Mouse (Mus musculus) forebrain, embryonic 10.5 days (tissue): ENCODE data around the gene Ankrd33b. TPM values are rescaled to one million over a fixed set of nuclear protein-coding genes. Genes with fewer than 3 reads are reported as not detected.

Experiments used
- DNase-seq: peaks from one replicate; pipeline ENCODE4 v3.0.0-alpha.2; 2017; ENCODE audit warnings: low spot score; ENCODE audit errors: extremely low spot score
- H3K27ac ChIP-seq: fragments of 300-500 bp; sonication (generic); 2 replicates; pipeline ENCODE4 v1.5.1; 2016; ENCODE audit warnings: mild to moderate bottlenecking
- H3K27me3 ChIP-seq: fragments of 300-500 bp; sonication (generic); 2 replicates; pipeline ENCODE4 v1.6.1; 2016; ENCODE audit warnings: mild to moderate bottlenecking; ENCODE audit not compliant: poor library complexity, severe bottlenecking
- H3K36me3 ChIP-seq: fragments of 300-500 bp; sonication (generic); replicated peaks from 2 replicates; pipeline ENCODE4 v1.6.1; 2016; ENCODE audit warnings: mild to moderate bottlenecking, moderate library complexity
- H3K4me1 ChIP-seq: fragments of 300-500 bp; sonication (generic); 2 replicates; pipeline ENCODE4 v1.6.1; 2016
- H3K4me3 ChIP-seq: fragments of 300-500 bp; sonication (generic); 2 replicates; pipeline ENCODE4 v1.5.1; 2016; ENCODE audit warnings: mild to moderate bottlenecking, moderate library complexity
- H3K9me3 ChIP-seq: fragments of 300-500 bp; sonication (generic); 2 replicates; pipeline ENCODE4 v1.6.1; 2016; ENCODE audit warnings: mild to moderate bottlenecking, moderate library complexity
- WGBS: fragments of 180-500 bp; shearing (Covaris S2); methylation state at CpG from one replicate; pipeline ENCODE4 v1.1.7; 2016; 5-methylcytosine and 5-hydroxymethylcytosine counted together
- polyA plus RNA-seq: library from polyadenylated mRNA; unstranded; fragments of >200 nt; fragmentation: Nextera tagmentation; extraction: Ambion mirVana; gene quantifications from 2 replicates; pipeline ENCODE4 v1.2.1, GENCODE M21; 2016

The Ankrd33b gene
- polyA plus RNA-seq, 1 experiment from 2014 or later: 0.50 TPM

DNA sequence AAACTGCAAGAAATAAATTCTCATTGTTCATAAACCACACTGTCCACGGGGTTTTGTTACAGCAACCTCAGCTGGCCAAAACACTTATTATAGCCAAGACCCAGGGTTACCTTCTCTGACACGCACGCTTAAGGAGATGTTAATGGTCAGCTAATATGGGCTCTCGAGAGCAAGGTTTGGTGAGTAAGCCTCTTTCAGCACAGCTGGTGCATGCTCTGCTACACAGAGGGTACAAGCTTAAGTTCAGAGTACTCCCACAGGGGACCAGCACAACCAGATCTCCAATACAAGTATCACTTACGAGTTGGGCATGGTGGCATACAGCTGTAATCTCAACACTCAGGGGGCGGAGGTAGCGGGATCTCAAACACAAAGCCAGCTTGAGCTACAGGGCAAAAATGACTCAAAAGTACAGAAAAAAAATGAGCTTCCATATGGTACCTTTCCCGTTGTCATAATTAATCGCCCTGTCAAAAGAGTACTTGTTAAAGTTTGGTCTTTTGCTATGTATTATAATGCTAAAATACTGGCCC, 39.4 kb downstream of the Ankrd33b start:
- H3K36me3 ChIP-seq: no peaks in the 10 kb centered on the region
- H3K4me1 ChIP-seq: peaks cover 21% of the 10 kb centered on the region
- whole genome bisulfite sequencing: 87% methylated on average over 9 of the region's 9 CpGs
- no peaks in the 10 kb centered on the region for H3K27me3 ChIP-seq
- no peak for DNase-seq
- no peak overlapping the region for H3K4me3 ChIP-seq
- no peak overlapping the region for H3K27ac ChIP-seq
- H3K9me3 ChIP-seq: no peaks in the 10 kb centered on the region

DNA sequence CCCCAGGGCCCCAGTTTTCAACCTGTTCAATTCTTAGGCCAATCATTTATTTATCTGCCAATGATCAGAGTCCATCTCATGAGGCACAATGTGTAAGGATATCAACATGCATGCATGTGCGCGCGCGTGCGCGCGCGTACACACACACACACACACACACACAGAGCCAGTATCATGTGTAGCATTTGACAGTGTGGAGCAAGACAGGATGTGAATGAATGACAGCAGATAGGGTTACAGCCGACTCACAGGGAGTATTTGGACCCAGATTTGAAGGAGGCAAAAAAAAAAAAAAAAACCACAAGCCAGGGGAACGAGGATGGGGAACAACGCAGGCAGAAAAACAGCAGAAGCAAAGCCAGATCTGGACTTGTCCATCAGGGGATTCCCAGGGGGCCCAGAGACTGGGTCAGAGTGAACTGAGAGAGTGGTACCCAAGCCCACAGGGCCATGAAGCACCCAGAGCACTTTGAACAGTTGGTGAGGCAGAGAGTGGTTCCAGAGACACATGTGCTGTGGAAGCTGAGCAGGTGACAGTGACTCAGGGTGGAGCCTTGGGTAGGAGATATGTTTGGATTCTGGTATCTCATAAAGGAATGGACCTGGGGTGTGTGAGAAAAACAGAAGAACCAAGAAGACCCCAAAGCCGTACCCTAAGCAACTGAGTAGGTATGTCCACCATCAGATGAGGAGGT, 41.7 kb downstream of the Ankrd33b start:
- Histone ChIP-seq H3K9me3 (no peaks in the 10 kb centered on the region), H3K4me3 (no peak overlapping the region), H3K4me1 (peaks cover 16% of the 10 kb centered on the region), H3K27ac (no peak overlapping the region), H3K27me3 (no peaks in the 10 kb centered on the region), H3K36me3 (no peaks in the 10 kb centered on the region)
- DNase-seq: no peak
- WGBS: 93% methylated on average over 12 of the region's 12 CpGs

DNA sequence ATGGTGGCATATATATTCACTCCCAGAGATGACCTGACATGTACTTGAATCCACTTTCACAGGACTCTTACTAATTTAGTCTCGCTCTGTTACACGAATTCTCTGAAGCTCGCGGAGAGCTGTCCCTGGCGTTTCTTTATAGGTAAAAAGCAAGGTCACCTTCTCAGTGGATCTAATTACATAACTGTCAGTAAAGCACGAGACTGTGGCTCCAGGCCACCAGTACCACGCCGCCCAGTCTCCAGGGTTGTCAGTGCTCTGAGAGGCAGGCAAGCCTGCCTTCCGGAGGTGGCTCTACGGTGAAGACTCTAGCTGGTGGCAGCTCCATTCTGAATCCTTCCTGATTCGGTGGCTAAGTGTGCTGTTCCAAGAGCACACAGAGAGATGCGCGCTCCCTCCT, 43.0 kb downstream of the Ankrd33b start:
- Histone ChIP-seq H3K27me3 (no peaks in the 10 kb centered on the region), H3K36me3 (no peaks in the 10 kb centered on the region), H3K4me3 (no peak overlapping the region), H3K4me1 (peaks cover 17% of the 10 kb centered on the region), H3K9me3 (no peaks in the 10 kb centered on the region), H3K27ac (no peak overlapping the region)
- WGBS: 89% methylated on average over 13 of the region's 13 CpGs
- DNase-seq: no peak

DNA sequence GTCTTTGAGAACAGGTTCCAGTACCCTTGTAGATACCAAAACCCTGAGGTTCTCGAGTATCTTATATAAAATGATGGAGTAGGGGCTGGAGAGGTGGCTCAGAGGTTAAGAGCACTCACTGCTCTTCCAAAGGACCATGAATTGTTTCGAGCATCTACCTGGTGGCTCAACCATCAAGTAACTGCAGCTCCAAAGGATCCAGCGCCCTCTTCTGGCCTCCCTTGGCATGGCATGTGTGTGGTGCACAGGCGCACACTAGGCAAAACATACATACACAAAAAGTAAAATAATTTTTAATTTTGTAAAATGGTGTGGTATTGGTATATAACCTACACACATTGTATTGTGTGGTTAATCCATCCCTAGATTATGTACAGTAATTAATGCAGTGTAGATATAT, 43.8 kb downstream of the Ankrd33b start:
- no peaks in the 10 kb centered on the region for H3K36me3 ChIP-seq
- no peak for DNase-seq
- H3K9me3 ChIP-seq: no peaks in the 10 kb centered on the region
- H3K4me1 ChIP-seq: peaks cover 18% of the 10 kb centered on the region
- no peaks in the 10 kb centered on the region for H3K27me3 ChIP-seq
- H3K27ac ChIP-seq: no peak overlapping the region
- no peak overlapping the region for H3K4me3 ChIP-seq
- WGBS: 71% methylated on average over 4 of the region's 4 CpGs

DNA sequence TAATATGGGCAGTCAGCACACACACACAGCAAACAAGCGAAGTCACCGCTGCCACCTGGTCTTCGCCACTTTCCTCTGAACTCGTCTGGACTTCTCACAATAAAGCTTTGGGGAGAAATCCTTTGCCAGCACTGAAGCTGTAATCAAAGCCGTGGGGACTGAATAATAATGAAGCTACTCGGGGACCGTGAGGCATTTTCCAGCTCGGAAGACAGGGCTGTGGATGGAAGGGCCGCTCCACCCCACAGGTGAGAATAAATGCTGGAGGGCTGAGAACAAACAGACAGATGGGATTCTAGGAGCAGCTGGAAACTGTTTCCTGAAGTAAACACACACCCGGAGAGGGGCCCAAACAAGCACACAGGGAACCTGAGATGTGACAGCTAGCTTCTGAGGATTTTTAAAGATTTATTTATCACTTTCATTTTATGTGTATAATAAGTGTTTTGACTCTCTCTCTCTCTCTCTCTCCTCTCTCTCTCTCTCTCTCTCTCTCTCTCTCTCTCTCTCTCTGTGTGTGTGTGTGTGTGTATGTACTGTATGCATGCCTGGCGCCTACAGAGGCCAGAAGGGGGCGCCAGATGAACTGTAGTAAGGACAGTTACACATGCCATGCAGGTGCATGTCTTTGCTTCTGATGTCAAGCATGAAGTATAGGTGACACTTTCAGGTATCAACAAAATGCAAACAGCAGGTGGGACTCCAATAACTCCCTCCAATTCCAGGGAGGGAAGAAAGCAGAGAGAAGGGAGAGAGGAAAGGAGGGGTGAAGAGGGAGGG, 46.7 kb downstream of the Ankrd33b start:
- peaks cover 27% of the 10 kb centered on the region for H3K4me1 ChIP-seq
- H3K4me3 ChIP-seq: no peak overlapping the region
- no peaks in the 10 kb centered on the region for H3K36me3 ChIP-seq
- 77% methylated on average over 12 of the region's 12 CpGs for WGBS
- H3K27ac ChIP-seq: no peak overlapping the region
- no peaks in the 10 kb centered on the region for H3K27me3 ChIP-seq
- no peak for DNase-seq
- H3K9me3 ChIP-seq: no peaks in the 10 kb centered on the region

DNA sequence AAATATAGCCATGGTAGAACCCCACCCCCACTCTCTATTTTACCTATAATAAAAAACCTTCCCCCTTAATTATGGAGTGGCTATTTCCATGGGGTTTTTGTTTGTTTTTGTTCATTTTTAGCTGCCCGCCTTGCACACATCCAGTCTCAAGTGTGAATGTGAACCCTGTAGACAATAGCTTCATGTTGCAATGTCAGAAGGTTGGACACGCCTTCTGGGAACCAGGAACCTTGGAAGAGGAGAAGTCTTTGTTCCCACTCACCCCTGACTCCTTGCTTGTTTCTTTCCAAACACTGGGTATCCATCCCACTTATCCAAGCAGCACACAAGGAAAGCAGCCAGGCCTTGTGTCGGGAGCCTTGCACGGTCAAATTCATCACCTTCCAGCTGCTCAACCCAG, 48.5 kb downstream of the Ankrd33b start:
- H3K4me1 ChIP-seq: peaks cover 27% of the 10 kb centered on the region
- no peak for DNase-seq

DNA sequence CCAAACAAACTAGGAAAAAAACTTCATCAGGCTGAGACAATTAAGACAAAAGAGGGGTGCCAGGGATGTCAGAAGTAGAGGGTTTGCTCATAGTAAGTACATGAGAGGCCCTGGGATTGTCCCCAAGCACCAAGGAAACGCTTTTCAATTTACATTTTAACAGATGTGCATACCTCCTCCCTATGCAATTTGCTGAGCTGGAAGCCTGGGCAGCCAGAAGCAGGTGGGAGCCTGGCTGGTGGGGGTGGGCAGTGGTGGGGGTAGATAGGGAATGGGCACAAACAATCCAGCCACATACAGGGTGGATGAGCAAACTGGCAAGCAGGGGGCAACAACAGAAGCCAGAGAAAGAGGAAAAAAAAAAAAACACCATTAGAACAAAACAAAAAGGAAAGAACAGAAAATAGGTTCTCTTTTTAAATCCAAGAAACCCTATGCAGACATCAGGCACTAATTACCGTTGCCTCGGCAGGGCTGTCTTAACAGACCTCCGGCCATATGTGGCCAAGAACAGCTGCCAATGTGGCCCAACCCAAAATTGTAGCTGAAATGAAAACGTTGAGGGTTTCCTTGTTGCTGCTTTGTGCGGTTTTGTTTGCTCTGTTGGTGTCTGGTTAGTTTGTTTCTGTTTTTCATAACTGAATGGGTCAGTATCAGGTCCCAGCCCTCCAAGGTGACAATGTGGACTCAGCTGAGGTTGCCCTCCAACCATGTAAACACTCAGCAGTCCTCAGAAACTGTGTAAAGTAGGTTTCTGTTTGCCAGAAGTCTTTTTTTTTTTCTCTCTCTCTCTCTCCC, 49.2 kb downstream of the Ankrd33b start:
- Histone ChIP-seq H3K4me1 (peaks cover 27% of the 10 kb centered on the region), H3K36me3 (no peaks in the 10 kb centered on the region), H3K4me3 (no peak overlapping the region), H3K27ac (peak overlapping the region; percentile 76), H3K9me3 (no peaks in the 10 kb centered on the region), H3K27me3 (no peaks in the 10 kb centered on the region)
- 52% methylated on average over 6 of the region's 6 CpGs for WGBS
- DNase-seq: no peak

More for the DNA sequence above, 48.5 kb downstream of the Ankrd33b start:
- Histone ChIP-seq H3K27ac (peak overlapping the region; percentile 76), H3K4me3 (no peak overlapping the region), H3K36me3 (no peaks in the 10 kb centered on the region), H3K9me3 (no peaks in the 10 kb centered on the region), H3K27me3 (no peaks in the 10 kb centered on the region)
- WGBS: 66% methylated on average over 4 of the region's 4 CpGs

DNA sequence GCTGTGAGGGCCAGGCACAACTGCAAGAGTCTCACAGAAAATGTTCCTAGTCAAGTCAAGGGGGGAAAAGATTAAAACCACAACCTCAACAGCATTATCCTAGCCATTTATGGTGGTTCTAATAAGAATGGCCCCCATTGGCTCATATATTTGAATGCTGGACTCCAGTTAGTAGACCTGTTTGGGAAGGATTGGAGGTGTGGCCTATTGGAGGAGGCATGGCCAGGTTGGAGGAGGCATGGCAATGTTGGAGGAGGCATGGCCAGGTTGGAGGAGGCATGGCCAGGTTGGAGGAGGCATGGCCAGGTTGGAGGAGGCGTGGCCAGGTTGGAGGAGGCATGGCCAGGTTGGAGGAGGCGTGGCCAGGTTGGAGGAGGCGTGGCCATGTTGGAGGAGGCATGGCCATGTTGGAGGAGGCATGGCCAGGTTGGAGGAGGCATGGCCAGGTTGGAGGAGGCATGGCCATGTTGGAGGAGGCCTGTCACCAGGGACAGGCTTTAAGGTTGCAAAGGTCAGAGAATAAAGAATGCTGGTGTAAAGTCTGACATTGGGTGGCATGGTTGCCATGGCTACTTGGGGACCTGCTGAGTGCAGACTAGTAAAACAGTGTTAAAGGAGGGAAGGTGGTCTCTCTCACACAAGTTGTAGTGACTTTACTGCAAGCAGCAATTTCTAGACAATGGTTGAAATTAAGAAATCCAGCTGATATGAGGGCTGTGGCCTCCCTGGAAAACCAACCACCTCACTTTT, 50.3 kb downstream of the Ankrd33b start:
- H3K4me1 ChIP-seq: peaks cover 27% of the 10 kb centered on the region
- no peaks in the 10 kb centered on the region; the same call in 1 of the 2 replicates for H3K9me3 ChIP-seq
- no peaks in the 10 kb centered on the region for H3K27me3 ChIP-seq
- DNase-seq: no peak
- no peaks in the 10 kb centered on the region for H3K36me3 ChIP-seq
- no peak overlapping the region for H3K4me3 ChIP-seq
- 93% methylated on average over 3 of the region's 3 CpGs for WGBS
- peak overlapping the region; percentile 58; the same call in 1 of the 2 replicates for H3K27ac ChIP-seq

DNA sequence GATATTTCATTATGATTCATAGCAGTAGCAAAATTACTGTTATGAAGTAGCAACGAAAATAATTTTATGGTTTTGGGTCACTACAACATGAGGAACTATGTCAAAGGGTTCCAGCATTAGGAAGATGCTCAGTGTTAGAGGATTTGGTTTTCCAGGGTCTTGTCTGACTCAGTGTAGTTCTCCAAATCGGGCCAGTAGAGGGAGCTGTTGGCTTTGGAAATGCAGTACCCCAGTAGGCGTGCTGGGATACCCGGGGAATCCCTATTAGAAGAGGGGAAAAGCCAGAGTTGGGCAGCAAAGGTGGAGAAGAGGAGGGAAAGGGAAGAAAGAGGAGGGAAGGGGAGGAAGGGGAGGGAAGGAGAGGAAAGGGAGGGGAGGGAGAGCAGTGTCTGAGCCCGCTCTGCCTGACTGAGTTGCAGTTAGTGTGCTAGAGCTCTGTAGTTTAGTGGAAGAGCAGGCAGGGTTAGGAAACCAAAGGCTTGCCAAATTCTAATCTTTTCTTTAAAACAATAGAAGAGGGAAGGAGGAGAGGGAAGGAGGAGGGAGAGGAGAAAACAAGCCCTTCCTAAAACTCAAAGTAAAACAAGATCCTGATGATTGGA, 51.8 kb downstream of the Ankrd33b start:
- H3K4me3 ChIP-seq: no peak overlapping the region
- no peaks in the 10 kb centered on the region; the same call in 1 of the 2 replicates for H3K9me3 ChIP-seq
- H3K4me1 ChIP-seq: peaks cover 27% of the 10 kb centered on the region
- no peak overlapping the region for H3K27ac ChIP-seq
- H3K27me3 ChIP-seq: no peaks in the 10 kb centered on the region
- no peaks in the 10 kb centered on the region for H3K36me3 ChIP-seq
- WGBS: 6% methylated on average over 5 of the region's 5 CpGs
- peak; percentile 84 for DNase-seq

DNA sequence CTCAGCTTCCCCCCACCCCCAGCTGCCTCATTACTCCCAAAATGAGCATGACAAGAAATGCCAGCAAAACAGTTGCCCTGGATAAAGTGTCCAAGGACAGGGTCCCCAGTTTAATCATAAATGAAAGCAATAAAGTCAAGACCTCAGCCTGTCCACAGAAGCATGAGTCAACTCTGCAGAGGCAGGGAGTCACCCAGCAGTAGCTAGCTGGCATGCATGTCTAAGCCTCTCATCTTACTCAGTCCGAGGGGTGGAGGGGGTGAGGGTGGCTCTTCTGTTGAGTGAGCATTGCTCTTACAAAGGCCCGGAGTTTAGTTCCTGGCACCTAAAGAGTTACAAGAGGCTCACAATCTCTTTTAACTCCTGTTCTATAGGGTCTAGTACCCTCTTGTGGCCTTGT, 55.5 kb downstream of the Ankrd33b start:
- H3K9me3 ChIP-seq: no peaks in the 10 kb centered on the region; the same call in 1 of the 2 replicates
- H3K36me3 ChIP-seq: no peaks in the 10 kb centered on the region
- H3K4me1 ChIP-seq: no peaks in the 10 kb centered on the region
- H3K4me3 ChIP-seq: no peak overlapping the region
- H3K27ac ChIP-seq: no peak overlapping the region
- H3K27me3 ChIP-seq: no peaks in the 10 kb centered on the region
- 92% methylated on average over 2 of the region's 2 CpGs for WGBS
- no peak for DNase-seq

DNA sequence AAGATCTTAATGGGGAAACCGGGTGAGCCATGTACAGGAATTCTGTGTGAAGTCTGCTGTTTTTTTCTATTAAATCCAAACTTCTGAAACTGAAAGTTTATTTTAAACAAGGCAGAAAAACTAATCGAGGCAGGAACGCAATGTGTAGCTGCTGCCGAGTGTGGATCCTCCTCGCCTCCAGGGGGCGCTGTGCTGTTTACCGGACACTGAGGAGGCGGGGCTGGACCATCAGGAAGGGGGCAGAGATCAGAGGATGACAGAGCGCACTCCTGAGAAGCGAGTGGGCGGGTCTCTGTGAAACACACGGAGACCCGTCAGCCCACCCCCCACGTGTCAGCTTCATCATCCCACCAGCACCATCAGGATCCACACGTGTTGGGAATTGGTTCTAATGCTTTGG, 58.0 kb downstream of the Ankrd33b start:
- no peaks in the 10 kb centered on the region; the same call in 1 of the 2 replicates for H3K9me3 ChIP-seq
- no peaks in the 10 kb centered on the region for H3K27me3 ChIP-seq
- H3K36me3 ChIP-seq: no peaks in the 10 kb centered on the region
- H3K4me3 ChIP-seq: no peak overlapping the region
- 67% methylated on average over 15 of the region's 15 CpGs for WGBS
- H3K27ac ChIP-seq: no peak overlapping the region
- DNase-seq: no peak
- peaks cover 4% of the 10 kb centered on the region; the same call in 1 of the 2 replicates for H3K4me1 ChIP-seq

DNA sequence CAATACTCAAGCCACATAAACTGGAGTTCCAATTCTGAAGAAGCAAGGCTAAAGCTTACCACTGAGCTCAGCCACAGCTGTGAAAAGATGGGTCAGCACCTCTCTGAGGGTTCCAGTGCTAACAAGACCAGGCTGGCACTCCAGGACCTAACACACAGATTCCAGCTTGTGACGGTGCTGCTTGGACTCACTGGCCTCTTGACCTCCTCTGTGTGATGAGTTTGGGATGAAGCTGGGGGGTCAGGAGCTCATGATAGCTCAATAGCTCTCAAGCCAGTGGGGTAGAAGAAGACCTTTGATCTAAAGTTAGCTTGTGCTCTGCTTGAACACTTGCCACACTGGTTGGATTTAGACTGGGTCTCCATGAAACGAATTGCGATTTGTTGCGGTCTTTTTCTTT, 60.8 kb downstream of the Ankrd33b start:
- H3K36me3 ChIP-seq: no peaks in the 10 kb centered on the region
- DNase-seq: no peak
- H3K4me1 ChIP-seq: peaks cover 4% of the 10 kb centered on the region; the same call in 1 of the 2 replicates
- H3K27ac ChIP-seq: no peak overlapping the region
- H3K27me3 ChIP-seq: no peaks in the 10 kb centered on the region
- WGBS: 82% methylated on average over 4 of the region's 4 CpGs
- no peaks in the 10 kb centered on the region for H3K9me3 ChIP-seq
- H3K4me3 ChIP-seq: no peak overlapping the region
